Mouse (Mus musculus) megakaryocyte-erythroid progenitor cell, adult 5 weeks (primary cell): ENCODE measurements around the gene Olfr1232. TPM values are rescaled to one million over a fixed set of nuclear protein-coding genes. Genes with fewer than 3 reads are reported as not detected.

Source experiments
- polyA plus RNA-seq: library from polyadenylated mRNA; stranded (reverse); fragments of >175 nt; gene quantifications from 2 replicates; pipeline ENCODE4 v1.2.3, GENCODE M21; 2012

The Olfr1232 gene
- not detected in 2 replicates for polyA plus RNA-seq

GRCm38 (mm10) chr2:89329575-89329974 lies at the start of gene Olfr1232:
Olfr1232 (minus strand) TSS chr2:89329675.

GRCm38 (mm10) chr2:89364765-89365164 lies 35.3 kb upstream of the Olfr1232 start, which contains the start of gene Olfr1234:
Olfr1234 (minus strand) TSS chr2:89364865.

GRCm38 (mm10) chr2:89342298-89342697 lies 12.8 kb upstream of the Olfr1232 start, which contains the start of gene Olfr1233:
Olfr1233 (minus strand) TSS chr2:89342398.

GRCm38 (mm10) chr2:89306974-89307373 lies 22.5 kb downstream of the Olfr1232 start, which contains the start of gene Olfr1231:
Olfr1231 (minus strand) TSS chr2:89307074.

GRCm38 (mm10) chr2:89297168-89297567 lies 32.3 kb downstream of the Olfr1232 start, which contains the start of gene Olfr1230:
Olfr1230 (minus strand) TSS chr2:89297268.

GRCm38 (mm10) chr2:89287914-89288313 lies 41.6 kb downstream of the Olfr1232 start, which contains the start of gene Olfr1229:
Olfr1229 (minus strand) TSS chr2:89288014.

Other genes with a start within 250 kb of the Olfr1232 start
- 0.02 TPM in 1 of 2 replicates, not detected in the other for gene Olfr1219, start 246.2 kb downstream of the Olfr1232 start, polyA plus RNA-seq
- not detected in 2 replicates for gene Olfr1220, start 222.8 kb downstream of the Olfr1232 start, polyA plus RNA-seq
- 0.19 TPM in 1 of 2 replicates, not detected in the other for gene Olfr1221, start 212.4 kb downstream of the Olfr1232 start, polyA plus RNA-seq
- gene Olfr1222, start 196.6 kb downstream of the Olfr1232 start, polyA plus RNA-seq = not detected in 2 replicates
- gene Olfr1223, start 178.1 kb downstream of the Olfr1232 start, polyA plus RNA-seq = not detected in 2 replicates
- gene Olfr1224-ps1, start 165.6 kb downstream of the Olfr1232 start, polyA plus RNA-seq = not detected in 2 replicates
- gene Olfr1225, start 155.0 kb downstream of the Olfr1232 start, polyA plus RNA-seq = not detected in 2 replicates
- gene Olfr1226, start 129.6 kb downstream of the Olfr1232 start, polyA plus RNA-seq = not detected in 2 replicates
- not detected in 2 replicates for gene Olfr1228, start 75.6 kb downstream of the Olfr1232 start, polyA plus RNA-seq
- gene Olfr1229, start 41.7 kb downstream of the Olfr1232 start, polyA plus RNA-seq = not detected in 2 replicates
- not detected in 2 replicates for gene Olfr1230, start 32.4 kb downstream of the Olfr1232 start, polyA plus RNA-seq
- not detected in 2 replicates for gene Olfr1231, start 22.6 kb downstream of the Olfr1232 start, polyA plus RNA-seq
- gene Olfr1233, start 12.7 kb upstream of the Olfr1232 start, polyA plus RNA-seq = not detected in 2 replicates
- not detected in 2 replicates for gene Olfr1234, start 35.2 kb upstream of the Olfr1232 start, polyA plus RNA-seq
- not detected in 2 replicates for gene Olfr1238, start 80.0 kb upstream of the Olfr1232 start, polyA plus RNA-seq
- gene Olfr1239, start 90.7 kb upstream of the Olfr1232 start, polyA plus RNA-seq = not detected in 2 replicates
- not detected in 2 replicates for gene Olfr1240, start 113.3 kb upstream of the Olfr1232 start, polyA plus RNA-seq
- not detected in 2 replicates for gene Olfr1241, start 157.5 kb upstream of the Olfr1232 start, polyA plus RNA-seq
- not detected in 2 replicates for gene Olfr1242, start 168.7 kb upstream of the Olfr1232 start, polyA plus RNA-seq
- gene Olfr1243, start 201.8 kb upstream of the Olfr1232 start, polyA plus RNA-seq = not detected in 2 replicates
- gene Olfr1245, start 248.8 kb upstream of the Olfr1232 start, polyA plus RNA-seq = not detected in 2 replicates